Mouse (Mus musculus) midbrain, embryonic 14.5 days (tissue): ENCODE measurements at regions not wholly inside any gene's neighbourhood (a gene's known extent, or its start where the extent isn't known, plus 50 kb on each side); places are given as distances from the start of the nearest gene placed in this dataset.
"Not testable (repeated sequence)": the region's sequence is repeated elsewhere in the genome, so short reads cannot be mapped to it uniquely, and the experiment has no call there.

Source experiments
- ATAC-seq: fragments of 200-750 bp; cut with Nextera tagmentation; 2 replicates; pipeline ENCODE4 v1.8.0; 2017; ENCODE audit warnings: moderate number of reproducible peaks, moderate library complexity; ENCODE audit not compliant: low FRiP score, low TSS enrichment
- DNase-seq: peaks from one replicate; pipeline ENCODE4 v3.0.0-alpha.2; 2015
- H3K27ac ChIP-seq: fragments of 300-500 bp; sonication (generic); replicated peaks from 2 replicates; pipeline ENCODE4 v1.5.1; 2014; ENCODE audit warnings: mild to moderate bottlenecking, low read depth, low read length, moderate library complexity
- H3K27me3 ChIP-seq: fragments of 300-500 bp; sonication (generic); 2 replicates; pipeline ENCODE4 v1.6.1; 2014; ENCODE audit warnings: low read length, control low read depth, mixed read lengths; ENCODE audit not compliant: control insufficient read depth, insufficient read depth
- H3K36me3 ChIP-seq: fragments of 300-500 bp; sonication (generic); 2 replicates; pipeline ENCODE4 v1.6.1; 2014; ENCODE audit warnings: low read length, control low read depth; ENCODE audit not compliant: control insufficient read depth, insufficient read depth
- H3K4me1 ChIP-seq: fragments of 300-500 bp; sonication (generic); 2 replicates; pipeline ENCODE4 v1.6.1; 2014; ENCODE audit warnings: mild to moderate bottlenecking, antibody characterized with exemption, low read length, control low read depth; ENCODE audit not compliant: control insufficient read depth, insufficient read depth
- H3K4me2 ChIP-seq: fragments of 300-500 bp; sonication (generic); 2 replicates; pipeline ENCODE4 v1.6.1; 2014; ENCODE audit warnings: mild to moderate bottlenecking, low read length, moderate library complexity
- H3K4me3 ChIP-seq: fragments of 300-500 bp; sonication (generic); replicated peaks from 2 replicates; pipeline ENCODE4 v1.5.1; 2014; ENCODE audit warnings: low read depth, low read length
- H3K9ac ChIP-seq: fragments of 300-500 bp; sonication (generic); replicated peaks from 2 replicates; pipeline ENCODE4 v1.6.1; 2014; ENCODE audit warnings: mild to moderate bottlenecking, low read length, moderate library complexity
- H3K9me3 ChIP-seq: fragments of 300-500 bp; sonication (generic); 2 replicates; pipeline ENCODE4 v1.6.1; 2016; ENCODE audit warnings: low read length, control low read depth, mixed read lengths; ENCODE audit not compliant: control insufficient read depth
- WGBS: fragments of 180-500 bp; shearing (Covaris S2); extraction: QIAGEN DNeasy Blood & Tissue Kit; methylation state at CpG from one replicate; pipeline ENCODE4 v1.1.7; 2014; 5-methylcytosine and 5-hydroxymethylcytosine counted together

DNA sequence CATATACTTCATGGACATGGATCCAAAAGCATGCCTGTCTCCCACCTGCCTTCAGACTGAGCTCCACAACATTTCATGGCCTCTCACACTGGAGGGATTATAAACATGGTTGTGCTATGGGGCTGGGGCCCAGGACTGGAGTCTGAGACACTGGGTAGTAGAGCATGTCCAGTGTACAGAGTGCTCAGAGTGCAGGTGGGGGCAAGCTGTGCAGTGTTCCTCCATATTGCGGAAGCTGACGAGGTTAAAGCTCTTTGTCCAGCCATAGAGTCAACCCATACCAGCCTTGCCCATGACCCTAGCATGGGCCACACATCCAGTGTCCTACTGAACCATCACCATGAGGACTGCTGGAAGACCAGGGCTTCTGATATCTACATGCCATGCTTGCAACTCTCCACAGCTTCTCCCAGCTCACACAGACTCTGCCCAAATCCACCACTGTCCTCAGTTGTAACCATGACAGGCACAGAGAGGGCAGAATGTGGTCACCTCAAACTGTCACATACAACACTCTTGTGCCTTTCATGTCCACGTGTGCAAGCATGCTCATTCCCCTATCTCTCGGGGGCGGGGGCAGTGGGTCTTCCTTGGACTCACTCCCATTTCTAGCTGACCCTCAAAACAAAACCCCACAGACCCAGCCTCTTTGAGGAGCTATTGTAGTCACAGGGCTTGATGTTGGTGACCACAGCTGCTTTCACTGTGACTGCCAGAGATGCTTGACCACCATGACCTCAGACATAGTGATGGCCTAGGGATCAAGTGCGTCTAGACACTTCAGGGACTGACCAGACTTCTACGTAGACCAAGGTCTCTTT, 55.9 kb downstream of the Tmem121 start:
- 0 out of 2 replicates have a peak, but pooled peaks have one; percentile 50 for ATAC-seq

DNA sequence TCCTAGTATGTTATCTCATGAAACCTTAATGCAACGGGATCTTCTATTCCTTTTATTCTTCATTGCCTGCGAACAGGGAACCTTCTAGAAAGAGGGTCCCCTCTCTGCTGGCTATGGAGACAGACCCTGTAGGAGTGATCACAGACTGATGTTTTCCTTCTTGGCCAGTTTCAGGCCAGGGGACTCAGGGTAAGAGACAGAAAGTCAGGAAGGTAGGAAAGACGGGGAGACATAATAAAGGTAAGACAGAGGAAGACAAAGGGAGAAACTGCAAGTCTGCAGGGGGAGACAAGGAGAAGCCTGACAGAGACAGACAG, 56.4 kb downstream of the Tmem121 start:
- DNase-seq: no peak
- no peaks in the 10 kb centered on the region for H3K4me1 ChIP-seq
- no peak overlapping the region for H3K27ac ChIP-seq
- H3K27me3 ChIP-seq: no peaks in the 10 kb centered on the region
- H3K9ac ChIP-seq: no peak overlapping the region
- H3K4me3 ChIP-seq: no peak overlapping the region
- ATAC-seq: no peak
- 87% methylated on average over 3 of the region's 3 CpGs for WGBS
- no peak overlapping the region for H3K4me2 ChIP-seq
- no peaks in the 10 kb centered on the region for H3K9me3 ChIP-seq
- no peaks in the 10 kb centered on the region for H3K36me3 ChIP-seq

More for the DNA sequence above, 55.9 kb downstream of the Tmem121 start:
- Histone ChIP-seq H3K36me3 (no peaks in the 10 kb centered on the region), H3K4me1 (no peaks in the 10 kb centered on the region), H3K27ac (no peak overlapping the region), H3K4me2 (no peak overlapping the region), H3K9ac (no peak overlapping the region), H3K27me3 (no peaks in the 10 kb centered on the region), H3K9me3 (no peaks in the 10 kb centered on the region), H3K4me3 (no peak overlapping the region)
- DNase-seq: no peak
- 90% methylated on average over 7 of the region's 7 CpGs for WGBS

DNA sequence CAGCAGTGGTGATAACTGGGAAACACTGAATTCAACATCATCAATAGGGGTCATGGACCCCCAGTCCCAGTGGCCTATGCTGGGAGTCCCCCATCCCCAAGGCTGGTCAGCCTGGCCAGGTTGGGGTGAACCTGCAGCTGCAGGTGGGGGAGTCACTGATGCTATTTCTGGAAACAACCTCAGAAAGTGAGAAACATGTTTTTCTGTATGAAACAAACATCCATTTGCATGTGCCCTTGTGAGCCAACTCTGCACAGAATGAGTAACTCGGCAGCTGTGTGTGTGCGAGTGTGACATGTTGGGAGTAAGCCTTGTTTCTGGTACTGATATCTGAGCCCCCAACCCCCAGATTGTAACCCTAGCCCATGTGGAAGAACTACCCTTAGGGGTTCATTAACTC, 59.0 kb downstream of the Tmem121 start:
- Histone ChIP-seq H3K9me3 (no peaks in the 10 kb centered on the region), H3K27me3 (no peaks in the 10 kb centered on the region), H3K4me2 (no peak overlapping the region), H3K4me1 (no peaks in the 10 kb centered on the region), H3K4me3 (no peak overlapping the region), H3K27ac (no peak overlapping the region), H3K9ac (no peak overlapping the region), H3K36me3 (no peaks in the 10 kb centered on the region)
- DNase-seq (no peak), ATAC-seq (no peak)
- WGBS: 89% methylated on average over 2 of the region's 2 CpGs

DNA sequence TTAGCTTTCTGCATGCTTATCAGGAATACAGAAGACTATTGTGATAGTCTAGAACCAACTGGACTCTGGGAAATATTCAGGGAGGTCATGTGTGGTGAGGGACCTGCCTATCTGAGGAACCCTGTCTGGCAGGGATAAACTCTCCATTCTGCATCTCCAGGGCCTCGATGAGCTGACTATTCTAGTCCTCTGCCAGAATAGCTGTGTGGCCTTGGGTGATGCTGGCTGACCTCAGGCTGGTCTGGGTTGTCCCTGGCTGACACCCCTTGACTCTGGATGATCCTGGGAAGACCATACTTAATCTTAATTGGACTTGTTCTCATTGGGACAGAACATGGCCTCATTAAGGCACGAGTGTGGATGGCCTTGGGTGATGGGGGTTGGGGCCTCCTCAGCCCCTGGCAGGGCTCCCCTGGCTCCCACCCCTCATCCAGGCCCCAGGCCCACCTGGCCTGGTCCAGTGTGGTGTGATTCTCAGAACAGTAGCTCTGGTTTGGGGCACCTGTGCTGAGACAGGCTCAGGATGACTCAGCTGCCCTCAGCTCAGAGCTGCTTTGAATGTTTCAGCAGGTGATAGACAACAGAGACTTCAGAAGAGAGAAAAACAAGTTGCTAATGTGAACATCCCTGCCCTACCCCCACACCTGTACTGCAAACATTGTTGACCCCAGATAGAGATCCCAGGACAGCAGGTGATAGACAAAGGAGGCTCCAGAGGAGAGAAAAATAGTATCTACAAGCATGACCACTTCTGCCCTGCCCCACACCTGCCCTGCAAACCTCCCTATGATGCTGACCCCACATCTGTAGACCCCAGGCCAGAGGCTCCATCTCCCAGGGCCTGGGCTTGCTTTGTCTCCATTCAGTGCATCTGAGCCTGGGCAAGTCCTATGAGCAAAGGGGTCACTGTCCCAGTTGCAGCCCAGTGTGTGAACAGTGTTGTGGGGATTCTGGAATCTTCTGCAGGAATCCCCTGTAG, 68.0 kb downstream of the Tmem121 start:
- not testable (repeated sequence) for H3K36me3 ChIP-seq, H3K4me2 ChIP-seq, H3K4me3 ChIP-seq, H3K9me3 ChIP-seq, H3K4me1 ChIP-seq, DNase-seq, H3K27me3 ChIP-seq, H3K27ac ChIP-seq, H3K9ac ChIP-seq, ATAC-seq
- WGBS: 70% methylated on average over 2 of the region's 2 CpGs

DNA sequence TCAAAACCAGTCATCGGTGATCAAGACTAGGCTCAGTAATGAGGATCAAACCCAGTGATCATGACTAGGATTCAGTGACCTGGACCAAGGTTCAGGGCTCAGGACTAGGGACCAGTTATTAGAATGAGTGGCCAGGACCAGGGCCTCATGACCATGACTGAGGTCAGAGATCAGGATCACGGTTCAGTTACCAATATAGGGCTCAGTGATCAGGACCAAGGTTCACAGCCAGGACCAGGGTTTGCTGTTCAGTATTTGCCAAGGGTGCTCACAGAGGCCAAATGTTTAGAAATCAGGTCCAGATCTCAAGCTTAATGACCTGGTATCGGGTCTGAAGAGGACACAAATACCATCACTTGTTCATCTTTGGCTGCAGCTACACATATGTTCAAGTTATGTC, 69.6 kb downstream of the Tmem121 start:
- H3K9ac ChIP-seq: no peak overlapping the region
- no peak for ATAC-seq
- no peaks in the 10 kb centered on the region for H3K9me3 ChIP-seq
- H3K36me3 ChIP-seq: no peaks in the 10 kb centered on the region
- no peak for DNase-seq
- H3K4me1 ChIP-seq: no peaks in the 10 kb centered on the region
- H3K4me3 ChIP-seq: no peak overlapping the region
- H3K27ac ChIP-seq: no peak overlapping the region
- WGBS: 89% methylated on average over 3 of the region's 3 CpGs
- H3K4me2 ChIP-seq: no peak overlapping the region
- no peaks in the 10 kb centered on the region for H3K27me3 ChIP-seq

DNA sequence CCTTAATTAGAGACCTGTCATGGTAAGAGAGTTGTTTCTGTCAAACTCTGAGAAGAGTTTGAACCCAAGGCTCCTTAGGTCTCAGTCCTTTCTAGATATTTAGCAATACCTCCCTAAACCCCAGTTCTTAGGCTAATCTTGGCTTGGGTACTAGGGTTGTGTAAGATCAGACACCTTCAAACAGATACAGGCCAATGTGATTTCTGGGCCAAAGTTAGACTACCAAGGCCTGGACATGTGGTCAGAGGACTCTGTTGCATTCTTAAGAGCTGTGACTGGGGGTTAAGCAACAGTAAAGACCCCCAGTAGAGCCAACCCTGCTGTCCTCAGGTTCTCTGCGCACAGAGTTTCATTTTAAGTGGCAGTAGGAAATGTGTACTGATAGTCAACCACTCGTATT, 70.9 kb downstream of the Tmem121 start:
- 87% methylated on average over 2 of the region's 2 CpGs for WGBS
- no peaks in the 10 kb centered on the region for H3K4me1 ChIP-seq
- H3K9ac ChIP-seq: no peak overlapping the region
- DNase-seq (no peak), ATAC-seq (no peak)
- no peaks in the 10 kb centered on the region for H3K27me3 ChIP-seq
- no peak overlapping the region for H3K27ac ChIP-seq
- no peaks in the 10 kb centered on the region for H3K36me3 ChIP-seq
- no peak overlapping the region for H3K4me2 ChIP-seq
- H3K4me3 ChIP-seq: no peak overlapping the region
- no peaks in the 10 kb centered on the region for H3K9me3 ChIP-seq

DNA sequence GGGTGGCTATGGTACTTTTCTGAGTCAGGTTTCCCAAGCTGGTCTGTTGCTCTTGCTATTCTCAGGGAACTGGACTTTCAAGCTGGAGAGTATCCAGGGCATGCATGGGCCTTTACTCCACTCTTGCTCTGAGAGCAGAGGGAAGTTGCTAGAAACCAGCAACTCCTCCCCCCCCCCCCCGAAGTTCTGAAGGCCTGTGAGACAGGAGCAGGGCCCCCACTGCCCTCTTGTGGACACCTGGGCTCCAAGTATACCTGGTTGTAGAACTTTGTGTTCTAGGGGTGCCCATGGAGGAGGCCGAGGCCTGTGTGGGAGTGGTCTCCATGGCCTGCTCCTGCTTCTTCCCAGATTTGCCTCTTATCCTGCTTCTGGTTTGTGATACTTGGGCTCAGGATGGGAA, 71.5 kb downstream of the Tmem121 start:
- no peak for ATAC-seq
- H3K9me3 ChIP-seq: no peaks in the 10 kb centered on the region
- no peak overlapping the region for H3K4me3 ChIP-seq
- no peaks in the 10 kb centered on the region for H3K36me3 ChIP-seq
- WGBS: 57% methylated on average over 2 of the region's 2 CpGs
- no peak for DNase-seq
- no peak overlapping the region for H3K27ac ChIP-seq
- H3K4me1 ChIP-seq: no peaks in the 10 kb centered on the region
- H3K27me3 ChIP-seq: no peaks in the 10 kb centered on the region
- no peak overlapping the region for H3K9ac ChIP-seq
- no peak overlapping the region for H3K4me2 ChIP-seq

DNA sequence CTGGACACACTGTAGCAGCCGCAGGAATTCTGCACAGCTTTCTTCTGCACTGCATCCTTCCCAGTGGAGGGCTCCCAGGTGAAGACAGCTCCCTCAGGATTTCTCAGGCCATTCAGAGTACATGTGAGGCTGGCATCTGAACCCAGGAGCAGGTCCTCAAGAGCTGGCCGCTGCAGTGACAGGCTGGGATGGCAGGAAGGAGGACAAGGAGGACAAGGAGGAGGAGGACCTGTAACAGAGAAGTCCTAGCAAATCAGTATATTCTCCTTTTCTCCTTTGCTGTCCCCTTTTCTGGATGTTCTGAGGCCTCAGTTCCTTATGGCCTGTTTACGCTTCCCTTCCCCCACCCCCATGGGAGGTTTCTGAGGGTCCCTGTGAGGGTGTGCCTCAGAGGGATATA, 73.7 kb downstream of the Tmem121 start:
- Histone ChIP-seq H3K27ac (no peak overlapping the region), H3K36me3 (no peaks in the 10 kb centered on the region), H3K4me3 (no peak overlapping the region), H3K9me3 (no peaks in the 10 kb centered on the region), H3K9ac (no peak overlapping the region), H3K27me3 (no peaks in the 10 kb centered on the region), H3K4me2 (no peak overlapping the region), H3K4me1 (no peaks in the 10 kb centered on the region)
- ATAC-seq (no peak), DNase-seq (no peak)
- WGBS: 92% methylated on average over 3 of the region's 3 CpGs
